Mouse (Mus musculus): ENCODE results near the gene Akirin1. TPM values are rescaled to one million over a fixed set of nuclear protein-coding genes. Genes with fewer than 3 reads are reported as not detected.

The Akirin1 gene
- polyA plus RNA-seq (2014; fragmentation: Illumina TruSeq; extraction: RNeasy Lipid Tissue Mini Kit (QIAGEN cat#74804); ENCODE audit: low read depth, low replicate concordance): 25.6 TPM

DNA sequence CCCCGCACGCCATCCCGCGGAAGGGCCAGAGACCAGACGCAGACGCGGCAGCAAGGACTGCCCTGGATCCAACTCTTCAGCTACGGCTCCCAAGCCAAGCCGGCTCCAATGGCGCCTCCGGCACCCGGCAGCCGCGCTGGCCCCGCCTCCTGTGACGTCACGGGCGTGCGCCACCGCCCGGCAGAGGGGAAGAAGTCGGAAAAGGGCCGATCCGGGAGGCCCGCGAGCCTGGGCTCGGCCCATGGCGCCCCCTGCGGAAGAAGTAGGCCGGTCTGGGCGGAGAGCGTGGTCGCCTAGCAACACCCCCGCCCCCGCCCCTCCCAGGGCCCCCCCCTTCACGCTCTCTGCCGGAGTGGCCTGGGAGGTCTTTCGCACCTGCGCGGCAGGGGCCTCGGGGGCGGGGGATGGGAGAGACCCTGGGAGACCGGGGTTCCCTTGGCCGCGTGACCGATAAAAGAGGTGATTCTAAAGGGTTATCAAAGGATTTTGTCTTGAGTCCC is at the start of gene Akirin1:
Gene Akirin1, minus strand, starts transcription at position 194 of the 500 bp plus-strand sequence.

DNA sequence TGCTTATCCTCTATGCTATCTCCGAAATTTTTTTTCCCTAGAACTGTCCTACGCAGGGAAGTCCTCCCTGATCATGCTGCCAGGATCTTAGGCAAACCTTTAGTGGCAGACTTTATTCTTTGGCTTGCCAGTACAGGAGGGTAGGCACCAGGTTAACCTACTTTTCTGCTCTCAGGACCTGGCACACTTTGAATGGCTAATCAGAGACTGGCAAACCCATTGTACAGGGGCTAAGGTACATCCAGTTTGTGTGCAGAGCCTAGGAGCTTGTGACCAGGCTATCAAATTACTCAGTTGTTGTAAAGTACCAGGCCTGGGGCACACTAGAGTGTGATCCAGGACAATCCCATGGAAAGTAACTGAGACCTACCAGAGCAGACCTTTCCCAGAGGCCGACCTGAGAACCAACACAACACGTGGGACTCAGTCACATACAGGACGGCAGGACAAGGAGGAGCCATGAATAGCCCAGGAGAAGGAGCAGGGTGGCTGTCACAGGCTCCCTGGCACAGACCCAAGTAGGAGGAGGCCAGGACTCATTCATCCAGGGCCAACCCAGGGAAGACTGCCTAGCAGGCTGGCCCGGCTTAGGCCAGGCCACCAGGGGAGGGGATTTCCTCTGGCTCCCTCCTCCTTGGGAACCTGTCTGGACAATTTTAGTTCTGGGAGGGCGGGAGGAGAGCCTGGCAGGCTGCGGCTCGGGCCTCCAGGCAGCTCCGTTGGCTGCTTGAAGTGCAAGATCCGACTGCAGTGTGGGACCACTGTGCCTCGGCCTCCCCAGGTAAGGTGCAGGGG is 37.2 kb upstream of the Akirin1 start, which contains the start of gene Rhbdl2:
Gene Rhbdl2, plus strand, starts transcription at position 684 of the 795 bp plus-strand sequence.

DNA sequence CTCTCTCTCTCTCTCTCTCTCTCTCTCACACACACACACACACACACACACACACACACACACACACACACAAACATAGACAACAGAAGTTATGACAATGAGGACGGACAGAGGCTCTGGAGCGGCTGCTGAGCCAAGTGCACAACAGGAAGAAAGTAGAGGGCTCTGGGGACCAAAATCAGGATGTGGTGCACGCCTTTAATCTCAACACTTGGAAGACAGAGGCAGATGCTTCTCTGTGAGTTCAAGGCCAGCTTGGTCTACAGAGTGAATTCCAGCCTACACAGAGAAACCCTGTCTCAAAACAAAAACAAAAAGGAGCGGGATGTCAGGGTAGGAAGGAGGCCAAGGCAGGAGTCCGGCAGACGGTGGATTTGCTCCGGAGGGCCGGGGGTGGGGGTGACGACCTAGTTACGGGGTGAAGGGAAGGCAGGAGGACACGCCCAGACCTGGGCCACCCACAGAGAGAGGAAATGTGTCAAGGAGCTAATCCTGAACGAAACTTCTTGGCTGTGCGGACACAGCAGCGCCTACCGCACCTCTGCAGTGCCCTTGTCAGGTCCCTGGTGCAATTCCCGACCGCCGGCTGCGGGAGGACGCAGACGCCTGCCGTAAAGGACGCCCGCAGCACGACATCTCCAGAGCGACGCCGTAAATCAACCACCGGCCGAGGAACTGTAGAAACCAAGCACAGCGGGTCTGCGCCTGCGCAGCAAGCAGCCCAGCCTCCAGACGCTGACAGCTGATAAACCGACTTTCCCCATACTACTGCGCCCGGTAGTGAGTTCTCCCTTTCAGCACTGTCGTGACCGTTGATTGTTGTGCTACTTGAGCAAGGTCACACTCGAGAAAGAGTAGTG is 32.3 kb downstream of the Akirin1 start, which contains the start of gene Ndufs5:
Gene Ndufs5, minus strand, starts transcription at position 629 of the 860 bp plus-strand sequence.

Other genes starting within 250 kb of the Akirin1 start
- 174 TPM for gene Macf1, start 66.0 kb downstream of the Akirin1 start, polyA plus RNA-seq (2014; fragmentation: Illumina TruSeq; extraction: RNeasy Lipid Tissue Mini Kit (QIAGEN cat#74804); ENCODE audit: low read depth, low replicate concordance)
- gene Ndufs5, start 32.1 kb downstream of the Akirin1 start, polyA plus RNA-seq (2014; fragmentation: Illumina TruSeq; extraction: RNeasy Lipid Tissue Mini Kit (QIAGEN cat#74804); ENCODE audit: low read depth, low replicate concordance): 764 TPM
- gene Rhbdl2, start 37.5 kb upstream of the Akirin1 start, polyA plus RNA-seq (2014; fragmentation: Illumina TruSeq; extraction: RNeasy Lipid Tissue Mini Kit (QIAGEN cat#74804); ENCODE audit: low read depth, low replicate concordance): not detected
- not detected for gene 4933427I04Rik, start 109.3 kb upstream of the Akirin1 start, polyA plus RNA-seq (2014; fragmentation: Illumina TruSeq; extraction: RNeasy Lipid Tissue Mini Kit (QIAGEN cat#74804); ENCODE audit: low read depth, low replicate concordance)
- gene Mycbp, start 154.5 kb upstream of the Akirin1 start, polyA plus RNA-seq (2014; fragmentation: Illumina TruSeq; extraction: RNeasy Lipid Tissue Mini Kit (QIAGEN cat#74804); ENCODE audit: low read depth, low replicate concordance): 15.9 TPM
- gene Rragc, start 167.1 kb upstream of the Akirin1 start, polyA plus RNA-seq (2014; fragmentation: Illumina TruSeq; extraction: RNeasy Lipid Tissue Mini Kit (QIAGEN cat#74804); ENCODE audit: low read depth, low replicate concordance): 43.5 TPM
- gene 4930535I16Rik, start 167.7 kb upstream of the Akirin1 start, polyA plus RNA-seq (2014; fragmentation: Illumina TruSeq; extraction: RNeasy Lipid Tissue Mini Kit (QIAGEN cat#74804); ENCODE audit: low read depth, low replicate concordance): not detected